Mouse (Mus musculus): ENCODE measurements around the gene Tmem273. TPM values are rescaled to one million over a fixed set of nuclear protein-coding genes. Genes with fewer than 3 reads are reported as not detected.

Tmem273 gene
- polyA plus RNA-seq, 1 experiment from 2014 or later, result 0.77 TPM

DNA sequence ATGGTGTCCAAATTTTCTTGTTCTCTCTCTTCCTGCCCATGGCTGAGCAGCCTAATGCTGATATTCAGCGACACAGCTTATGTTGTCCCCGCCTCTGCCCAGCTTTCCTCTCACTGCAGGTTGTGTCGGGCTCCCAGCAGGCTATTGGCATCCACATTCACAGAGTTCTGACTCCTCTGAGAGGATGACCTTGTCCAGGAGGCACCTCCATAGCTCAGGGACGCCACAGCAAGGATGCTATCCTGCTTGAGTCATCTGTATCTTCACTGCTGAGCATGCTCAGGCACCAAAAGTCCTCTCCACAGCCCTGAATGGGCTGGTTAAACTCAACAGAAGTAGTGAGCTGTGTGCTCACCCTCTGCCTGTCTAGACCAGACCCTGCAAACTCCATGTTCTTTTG is 29.2 kb downstream of the Tmem273 start:
- 56% methylated on average over 4 of the region's 4 CpGs for WGBS
- no peak overlapping the region for H3K9ac ChIP-seq
- H3K4me1 ChIP-seq, result peaks cover 24% of the 10 kb centered on the region
- H3K27ac ChIP-seq, result no peak overlapping the region
- no peaks in the 10 kb centered on the region for H3K36me3 ChIP-seq
- H3K27me3 ChIP-seq, result no peaks in the 10 kb centered on the region
- no peak overlapping the region for H3K4me3 ChIP-seq
- H3K9me3 ChIP-seq, result no peaks in the 10 kb centered on the region
- ATAC-seq (ENCODE audit: borderline replicate concordance, extremely low read depth, low FRiP score, low TSS enrichment), result 0 out of 2 replicates have a peak, but pooled peaks have one; percentile 19
- H3K4me2 ChIP-seq, result no peak overlapping the region

DNA sequence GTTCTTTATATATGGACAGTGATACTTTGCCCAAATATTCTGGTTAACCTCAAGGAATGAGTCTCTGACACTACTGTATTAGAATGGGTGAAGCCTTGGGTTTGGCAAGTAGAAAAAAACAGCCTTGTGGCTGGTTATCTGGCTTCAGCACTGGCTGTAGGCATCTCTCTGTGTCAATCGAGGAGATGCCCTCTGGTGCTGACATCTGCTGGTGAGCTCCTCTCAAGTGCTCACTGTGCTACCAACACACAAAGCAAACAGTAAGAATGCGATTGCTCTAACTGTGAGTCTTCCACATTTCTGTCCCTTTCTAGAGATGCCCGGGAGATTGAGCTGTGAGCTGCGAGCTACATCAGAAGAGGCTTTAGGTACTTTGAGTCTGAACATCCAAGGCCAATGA is 30.8 kb downstream of the Tmem273 start:
- Histone ChIP-seq H3K27ac (no peak overlapping the region), H3K36me3 (no peaks in the 10 kb centered on the region), H3K4me3 (no peak overlapping the region), H3K27me3 (no peaks in the 10 kb centered on the region), H3K9me3 (no peaks in the 10 kb centered on the region), H3K9ac (no peak overlapping the region), H3K4me2 (no peak overlapping the region), H3K4me1 (peaks cover 24% of the 10 kb centered on the region)
- 59% methylated on average over 4 of the region's 4 CpGs for WGBS
- no peak for ATAC-seq (ENCODE audit: borderline replicate concordance, extremely low read depth, low FRiP score, low TSS enrichment)

DNA sequence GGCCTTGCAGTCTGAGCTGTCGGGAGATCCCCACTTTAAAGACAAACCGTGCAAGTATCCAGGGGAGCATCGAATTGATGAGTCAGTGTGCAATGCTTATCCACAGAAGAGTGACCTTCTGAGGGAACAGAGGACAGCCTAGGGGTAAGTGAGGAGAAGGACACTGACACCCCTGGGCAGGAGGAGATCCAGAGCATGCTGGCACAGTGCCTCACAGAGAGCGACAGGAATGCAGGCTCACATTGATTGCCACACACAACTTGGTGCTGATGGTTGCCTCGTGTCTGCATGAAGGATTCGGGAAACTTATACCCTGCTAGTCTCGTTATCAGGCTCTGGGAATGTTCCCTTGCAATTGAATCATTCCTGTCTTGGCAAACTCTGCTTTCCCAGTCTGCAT is 31.5 kb downstream of the Tmem273 start:
- no peaks in the 10 kb centered on the region for H3K27me3 ChIP-seq
- H3K9ac ChIP-seq, result no peak overlapping the region
- no peak overlapping the region for H3K4me2 ChIP-seq
- H3K4me1 ChIP-seq, result peaks cover 24% of the 10 kb centered on the region
- H3K27ac ChIP-seq, result 0 out of 2 replicates have a peak overlapping the region, but pooled peaks have one; percentile 5
- H3K9me3 ChIP-seq, result no peaks in the 10 kb centered on the region
- WGBS, result 51% methylated on average over 7 of the region's 7 CpGs
- H3K4me3 ChIP-seq, result no peak overlapping the region
- ATAC-seq (ENCODE audit: borderline replicate concordance, extremely low read depth, low FRiP score, low TSS enrichment), result peak; percentile 65; the same call in 1 of the 2 replicates
- no peaks in the 10 kb centered on the region for H3K36me3 ChIP-seq

DNA sequence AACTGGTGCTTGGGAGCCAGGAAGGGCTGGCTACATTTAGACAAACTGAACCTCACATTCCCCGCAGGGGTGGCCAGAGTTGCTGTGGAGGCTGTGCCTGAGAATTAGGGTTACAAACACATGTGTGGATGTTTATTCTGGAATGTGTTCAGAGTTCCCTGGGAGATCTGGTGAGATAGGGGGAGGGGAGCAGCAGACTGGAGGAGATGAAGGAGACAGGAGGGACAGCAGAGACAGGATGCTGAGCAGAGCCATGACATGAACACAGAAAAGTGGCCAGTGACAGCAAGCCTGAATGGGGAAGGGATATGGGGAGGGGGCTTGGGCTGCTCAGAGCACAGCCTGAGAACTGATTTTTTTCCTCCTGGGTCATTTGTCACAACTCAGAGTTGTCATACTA is 33.5 kb downstream of the Tmem273 start:
- Histone ChIP-seq H3K4me3 (no peak overlapping the region), H3K36me3 (no peaks in the 10 kb centered on the region), H3K4me1 (peaks cover 31% of the 10 kb centered on the region), H3K9ac (no peak overlapping the region), H3K4me2 (no peak overlapping the region), H3K27ac (no peak overlapping the region), H3K27me3 (no peaks in the 10 kb centered on the region), H3K9me3 (no peaks in the 10 kb centered on the region)
- no peak for ATAC-seq (ENCODE audit: borderline replicate concordance, extremely low read depth, low FRiP score, low TSS enrichment)
- 31% methylated on average over 1 of the region's 1 CpGs for WGBS

DNA sequence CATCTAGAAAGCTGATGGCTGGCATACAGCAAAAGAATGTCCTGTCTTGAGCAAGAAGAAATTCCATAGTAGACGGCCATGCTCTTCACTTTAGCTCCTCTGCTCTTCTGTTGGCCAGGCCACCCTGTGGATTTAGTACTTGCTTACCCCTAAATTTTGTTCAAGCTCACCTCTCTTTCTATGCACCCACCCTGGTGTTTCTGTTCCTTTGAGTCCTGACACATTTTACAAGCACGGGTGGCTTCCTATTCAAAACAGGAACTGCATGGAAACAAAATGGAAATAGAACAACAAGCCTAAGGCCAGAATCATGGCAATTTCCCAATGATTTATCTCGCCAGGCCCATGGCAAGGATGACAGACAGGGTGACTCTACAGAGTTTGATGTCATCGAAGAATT is 37.0 kb downstream of the Tmem273 start:
- ATAC-seq (ENCODE audit: borderline replicate concordance, extremely low read depth, low FRiP score, low TSS enrichment), result no peak
- no peaks in the 10 kb centered on the region for H3K27me3 ChIP-seq
- no peak overlapping the region for H3K27ac ChIP-seq
- no peaks in the 10 kb centered on the region for H3K9me3 ChIP-seq
- H3K4me3 ChIP-seq, result no peak overlapping the region
- WGBS, result 72% methylated on average over 4 of the region's 4 CpGs
- H3K4me1 ChIP-seq, result peaks cover 52% of the 10 kb centered on the region
- no peak overlapping the region for H3K4me2 ChIP-seq
- no peaks in the 10 kb centered on the region for H3K36me3 ChIP-seq
- no peak overlapping the region for H3K9ac ChIP-seq

DNA sequence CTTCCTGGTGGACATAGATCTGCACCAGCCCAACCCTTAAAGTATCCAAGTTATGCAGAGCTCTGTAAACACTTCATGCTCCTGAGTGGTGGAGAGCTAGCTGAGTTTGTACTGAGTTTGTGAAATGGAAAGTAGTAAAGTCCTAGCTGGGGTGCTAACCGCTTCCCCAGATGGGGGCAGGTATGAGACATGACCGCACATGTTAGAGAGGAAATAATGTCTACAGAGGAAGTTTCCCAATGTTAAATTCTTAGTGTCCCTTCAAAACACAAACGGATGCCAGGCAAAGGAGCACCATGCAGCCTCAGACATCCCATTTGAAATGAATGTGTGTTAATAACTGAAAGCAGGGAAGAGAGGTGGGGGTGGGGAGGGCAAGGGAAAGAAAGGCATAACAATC is 38.1 kb downstream of the Tmem273 start:
- no peaks in the 10 kb centered on the region for H3K9me3 ChIP-seq
- H3K27ac ChIP-seq, result peak overlapping the region; percentile 78
- no peak for ATAC-seq (ENCODE audit: borderline replicate concordance, extremely low read depth, low FRiP score, low TSS enrichment)
- H3K27me3 ChIP-seq, result no peaks in the 10 kb centered on the region
- H3K4me3 ChIP-seq, result no peak overlapping the region
- 48% methylated on average over 3 of the region's 3 CpGs for WGBS
- H3K36me3 ChIP-seq, result no peaks in the 10 kb centered on the region
- H3K4me2 ChIP-seq, result no peak overlapping the region
- H3K9ac ChIP-seq, result no peak overlapping the region
- H3K4me1 ChIP-seq, result peaks cover 58% of the 10 kb centered on the region

DNA sequence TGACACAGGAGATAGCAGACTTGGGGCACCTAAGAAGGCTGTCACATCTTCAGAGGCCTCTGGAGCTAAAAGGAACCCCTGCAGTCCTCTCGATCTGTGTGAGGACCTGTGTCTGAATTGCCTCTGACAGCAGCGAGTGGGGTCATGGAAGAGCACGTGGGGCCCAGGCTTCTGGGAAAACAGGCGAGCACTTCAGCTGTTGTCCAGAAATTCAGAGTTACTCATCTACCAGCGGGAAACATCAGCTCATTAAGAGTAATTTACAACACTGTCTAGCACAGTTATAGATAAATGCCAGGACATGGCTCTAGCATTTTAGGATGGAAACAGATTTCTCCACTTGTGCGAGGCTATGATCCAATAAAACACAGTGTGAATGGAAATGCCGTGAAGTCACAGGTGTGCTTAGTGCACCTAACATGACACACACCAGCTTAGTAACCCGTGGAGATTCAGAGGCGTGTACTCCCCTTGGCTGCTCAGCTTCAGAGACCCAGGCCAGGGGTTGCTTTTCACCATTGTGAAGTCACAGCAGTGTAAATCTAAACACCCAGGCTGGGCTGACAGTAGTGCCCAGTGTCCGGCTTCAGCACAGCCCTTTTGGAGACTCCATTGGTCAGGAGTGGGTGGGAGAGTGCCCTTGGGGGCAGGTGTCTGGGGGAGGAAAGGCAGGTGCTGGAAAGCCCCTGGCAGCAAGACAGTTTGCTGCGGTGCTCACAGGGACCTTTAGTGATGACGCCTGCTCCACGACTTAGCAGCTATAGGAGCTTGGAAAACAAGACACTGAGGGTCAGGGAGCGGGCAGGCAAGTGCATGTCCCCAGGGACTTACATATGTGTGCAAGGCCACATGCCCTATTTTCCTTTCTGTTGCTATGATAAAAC is 38.7 kb downstream of the Tmem273 start:
- H3K4me1 ChIP-seq, result peaks cover 52% of the 10 kb centered on the region
- H3K4me3 ChIP-seq, result no peak overlapping the region
- peak overlapping the region; percentile 78 for H3K27ac ChIP-seq
- 38% methylated on average over 14 of the region's 14 CpGs for WGBS
- no peak for ATAC-seq (ENCODE audit: borderline replicate concordance, extremely low read depth, low FRiP score, low TSS enrichment)
- no peak overlapping the region for H3K9ac ChIP-seq
- no peaks in the 10 kb centered on the region for H3K27me3 ChIP-seq
- no peak overlapping the region for H3K4me2 ChIP-seq
- no peaks in the 10 kb centered on the region for H3K9me3 ChIP-seq
- no peaks in the 10 kb centered on the region for H3K36me3 ChIP-seq

DNA sequence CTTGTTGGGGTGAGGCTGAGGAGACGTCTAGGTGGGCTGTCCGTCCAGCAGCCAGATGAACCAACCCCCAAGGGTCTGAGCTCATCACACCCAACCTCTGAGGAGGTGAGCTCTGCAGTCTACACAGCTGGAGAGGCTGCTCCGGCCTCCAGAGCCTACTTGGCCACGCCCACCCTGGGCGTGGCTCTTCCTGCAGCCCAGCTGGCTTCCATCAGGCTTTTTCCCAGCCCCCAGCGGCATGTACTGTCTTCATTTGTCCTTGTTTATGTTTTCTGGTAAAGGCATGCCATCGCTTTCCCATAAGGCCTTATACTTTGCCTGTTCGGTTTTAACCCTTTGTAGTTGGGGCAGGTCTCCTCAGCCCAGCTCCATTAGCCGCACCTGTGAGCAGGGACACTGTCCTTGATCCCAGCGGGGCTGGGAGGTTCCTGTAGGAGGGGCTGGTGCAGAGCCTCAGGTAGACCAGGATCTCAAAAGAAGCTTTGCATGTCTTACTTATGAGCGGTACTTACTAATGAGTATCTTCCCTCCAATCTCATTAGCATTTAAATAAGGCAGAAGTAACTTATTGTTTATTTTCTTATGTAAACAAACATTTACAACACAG is 39.8 kb downstream of the Tmem273 start:
- H3K4me2 ChIP-seq, result peak overlapping the region; percentile 4; the same call in 1 of the 2 replicates
- H3K4me1 ChIP-seq, result peaks cover 50% of the 10 kb centered on the region
- H3K27ac ChIP-seq, result peak overlapping the region; percentile 93
- H3K9ac ChIP-seq, result no peak overlapping the region
- H3K27me3 ChIP-seq, result no peaks in the 10 kb centered on the region
- no peaks in the 10 kb centered on the region for H3K36me3 ChIP-seq
- peak; percentile 74 for ATAC-seq (ENCODE audit: borderline replicate concordance, extremely low read depth, low FRiP score, low TSS enrichment)
- H3K4me3 ChIP-seq, result no peak overlapping the region
- WGBS, result 4% methylated on average over 11 of the region's 11 CpGs
- H3K9me3 ChIP-seq, result no peaks in the 10 kb centered on the region

DNA sequence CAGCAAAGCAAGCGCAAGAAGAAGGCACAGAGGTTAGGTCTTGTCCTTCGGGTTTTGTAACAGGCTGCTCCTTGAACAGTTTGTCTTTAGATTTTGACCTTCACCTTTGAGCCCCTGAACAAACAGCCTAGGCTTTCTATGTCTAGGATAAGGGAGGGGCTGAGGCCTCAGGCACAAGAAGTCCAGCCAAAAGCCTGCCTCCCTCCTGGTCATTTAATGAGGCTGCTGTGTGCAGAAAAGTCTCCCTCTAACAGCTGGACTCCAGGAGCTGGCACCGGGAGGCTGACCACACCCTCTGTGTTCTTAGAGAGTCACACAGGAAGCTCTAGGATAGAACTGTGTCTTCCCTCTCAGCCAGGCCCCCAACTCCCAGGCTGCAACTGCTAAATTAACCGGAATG is 41.4 kb downstream of the Tmem273 start:
- peak overlapping the region; percentile 93 for H3K27ac ChIP-seq
- WGBS, result 23% methylated on average over 4 of the region's 4 CpGs
- peak; percentile 63; the same call in 1 of the 2 replicates for ATAC-seq (ENCODE audit: borderline replicate concordance, extremely low read depth, low FRiP score, low TSS enrichment)

DNA sequence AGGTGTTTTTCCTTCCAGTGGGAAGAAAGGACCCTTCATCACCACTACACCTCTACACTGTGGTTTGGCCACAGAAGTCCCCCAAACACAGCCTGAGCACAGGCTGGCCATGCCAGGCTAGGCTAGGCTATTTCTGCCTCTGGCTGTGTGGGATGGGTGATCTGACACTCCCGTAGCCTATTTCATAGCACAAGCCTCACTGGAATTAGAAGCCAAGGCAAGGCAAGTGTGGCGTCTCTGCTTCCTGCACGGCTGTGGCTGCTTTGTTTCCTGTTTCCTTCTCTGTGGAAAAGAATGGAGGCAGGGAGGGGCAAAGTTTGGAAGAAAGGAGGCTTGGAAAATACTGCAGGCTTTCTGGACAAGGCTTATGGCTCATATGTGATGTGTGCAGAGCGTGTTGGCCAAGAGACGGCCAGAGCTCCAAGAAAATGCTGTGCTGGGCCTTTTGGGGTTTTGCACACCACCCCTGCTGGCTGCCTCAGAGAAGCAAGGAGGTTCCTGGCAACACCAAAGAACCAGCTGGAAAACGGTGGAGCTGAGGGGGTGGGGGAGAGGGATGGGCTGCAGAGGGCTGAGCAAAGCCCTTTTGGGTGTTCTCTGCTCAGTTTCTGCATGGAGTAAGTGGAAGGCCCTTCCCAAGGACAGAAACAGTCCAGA is 42.4 kb downstream of the Tmem273 start:
- peak; percentile 44; the same call in 1 of the 2 replicates for ATAC-seq (ENCODE audit: borderline replicate concordance, extremely low read depth, low FRiP score, low TSS enrichment)

More for the DNA sequence above, 41.4 kb downstream of the Tmem273 start:
- Histone ChIP-seq H3K4me3 (no peak overlapping the region), H3K4me2 (no peak overlapping the region), H3K27me3 (no peaks in the 10 kb centered on the region), H3K4me1 (peaks cover 50% of the 10 kb centered on the region), H3K36me3 (no peaks in the 10 kb centered on the region), H3K9ac (no peak overlapping the region), H3K9me3 (no peaks in the 10 kb centered on the region)

DNA sequence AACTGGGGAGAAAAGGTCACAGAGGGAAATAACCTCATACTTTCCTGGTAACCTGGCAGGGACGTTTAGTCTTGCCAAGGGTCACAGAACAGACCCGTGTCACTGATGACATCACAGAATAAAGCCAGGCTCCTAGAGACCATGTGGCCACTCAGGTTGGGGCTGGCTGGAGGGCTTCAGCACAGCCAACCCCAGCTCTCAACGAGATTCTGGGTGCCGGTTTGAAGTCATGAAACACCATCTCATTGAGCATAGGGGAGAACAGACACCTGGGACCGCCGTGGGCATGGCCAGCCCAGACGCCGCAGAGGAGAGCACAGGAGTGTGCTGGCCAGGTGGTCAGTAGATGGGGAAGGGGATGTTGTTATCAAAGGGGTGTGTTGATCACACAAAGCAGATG is 48.1 kb downstream of the Tmem273 start, which contains the start of gene Fam170b:
Gene Fam170b (plus strand): TSS at position 116 of the 400 bp plus-strand sequence.
- 69% methylated on average over 8 of the region's 8 CpGs for WGBS
- Histone ChIP-seq H3K36me3 (no peaks in the 10 kb centered on the region), H3K4me2 (no peak within 1 kb of the TSS), H3K27ac (no peak within 1 kb of the TSS), H3K9me3 (no peaks in the 10 kb centered on the region), H3K27me3 (no peaks in the 10 kb centered on the region), H3K4me1 (peaks cover 4% of the 10 kb centered on the region; the same call in 1 of the 2 replicates), H3K9ac (no peak within 1 kb of the TSS), H3K4me3 (no peak within 1 kb of the TSS)
- ATAC-seq (ENCODE audit: borderline replicate concordance, extremely low read depth, low FRiP score, low TSS enrichment), result no peak; the same call in 1 of the 2 replicates

More for the DNA sequence above, 42.4 kb downstream of the Tmem273 start:
- H3K4me1 ChIP-seq, result peaks cover 54% of the 10 kb centered on the region
- peak overlapping the region; percentile 93 for H3K27ac ChIP-seq
- no peak overlapping the region for H3K4me2 ChIP-seq
- H3K9ac ChIP-seq, result no peak overlapping the region
- WGBS, result 27% methylated on average over 6 of the region's 6 CpGs
- H3K36me3 ChIP-seq, result no peaks in the 10 kb centered on the region
- no peaks in the 10 kb centered on the region for H3K9me3 ChIP-seq
- H3K4me3 ChIP-seq, result no peak overlapping the region
- no peaks in the 10 kb centered on the region for H3K27me3 ChIP-seq

Data from lung, embryonic 15.5 days (tissue).